Mouse (Mus musculus): Measurements from ENCODE around the gene Igfbp5. TPM values are rescaled to one million over a fixed set of nuclear protein-coding genes. Genes with fewer than 3 reads are reported as not detected.

The Igfbp5 gene
- polyA plus RNA-seq, 1 experiment from 2014 or later = 71.2 TPM

DNA sequence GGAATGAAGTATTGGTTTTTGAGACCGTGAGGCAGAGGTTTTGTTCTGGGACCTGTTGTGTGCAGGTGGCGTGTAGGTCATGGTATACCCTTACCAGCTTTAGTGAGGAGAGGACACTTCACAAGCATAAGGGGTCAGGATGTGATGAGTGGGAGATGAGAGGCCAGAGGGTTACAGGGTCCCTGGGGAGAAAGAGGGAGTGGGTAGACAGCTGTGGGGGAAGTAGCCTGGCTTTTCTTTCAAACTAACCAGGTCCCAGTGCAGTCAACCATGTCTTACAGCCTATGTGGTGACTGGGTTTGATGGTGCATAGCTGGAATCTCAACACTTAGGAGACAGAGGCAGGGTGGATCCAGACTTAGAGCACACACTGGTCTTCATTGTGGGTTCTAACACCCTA is 44.2 kb downstream of the Igfbp5 start:
- DNase-seq (ENCODE audit: low spot score) = no peak
- 92% methylated on average over 2 of the region's 2 CpGs for WGBS
- Histone ChIP-seq H3K4me2 (ENCODE audit: low read depth, low read length) (no peak overlapping the region), H3K4me1 (ENCODE audit: control insufficient read depth, insufficient read depth, low read length) (peaks cover 9% of the 10 kb centered on the region; the same call in 1 of the 2 replicates), H3K36me3 (replicated peaks; ENCODE audit: control insufficient read depth, insufficient read depth, low read depth, low read length) (no peaks in the 10 kb centered on the region; the same call in none of the 2 replicates), H3K9me3 (replicated peaks; ENCODE audit: control insufficient read depth, low read length) (no peaks in the 10 kb centered on the region), H3K9ac (replicated peaks; ENCODE audit: low read length) (no peak overlapping the region), H3K27ac (replicated peaks; ENCODE audit: low read depth, low read length) (no peak overlapping the region), H3K4me3 (ENCODE audit: low read depth, low read length) (no peak overlapping the region), H3K27me3 (ENCODE audit: control insufficient read depth, insufficient read depth, low read length) (no peaks in the 10 kb centered on the region)
- ATAC-seq (replicated peaks; ENCODE audit: insufficient number of reproducible peaks, low FRiP score, low TSS enrichment, low read depth) = no peak

GRCm38 (mm10) chr1:72828843-72829242 is 45.8 kb downstream of the Igfbp5 start:
- no peak for DNase-seq (ENCODE audit: low spot score)
- Histone ChIP-seq H3K27ac (replicated peaks; ENCODE audit: low read depth, low read length) (no peak overlapping the region), H3K4me2 (ENCODE audit: low read depth, low read length) (no peak overlapping the region), H3K4me3 (ENCODE audit: low read depth, low read length) (no peak overlapping the region), H3K9me3 (replicated peaks; ENCODE audit: control insufficient read depth, low read length) (no peaks in the 10 kb centered on the region), H3K27me3 (ENCODE audit: control insufficient read depth, insufficient read depth, low read length) (no peaks in the 10 kb centered on the region), H3K9ac (replicated peaks; ENCODE audit: low read length) (no peak overlapping the region), H3K36me3 (replicated peaks; ENCODE audit: control insufficient read depth, insufficient read depth, low read depth, low read length) (no peaks in the 10 kb centered on the region; the same call in none of the 2 replicates), H3K4me1 (ENCODE audit: control insufficient read depth, insufficient read depth, low read length) (peaks cover 9% of the 10 kb centered on the region; the same call in 1 of the 2 replicates)
- 88% methylated on average over 5 of the region's 5 CpGs for WGBS
- ATAC-seq (replicated peaks; ENCODE audit: insufficient number of reproducible peaks, low FRiP score, low TSS enrichment, low read depth) = no peak

DNA sequence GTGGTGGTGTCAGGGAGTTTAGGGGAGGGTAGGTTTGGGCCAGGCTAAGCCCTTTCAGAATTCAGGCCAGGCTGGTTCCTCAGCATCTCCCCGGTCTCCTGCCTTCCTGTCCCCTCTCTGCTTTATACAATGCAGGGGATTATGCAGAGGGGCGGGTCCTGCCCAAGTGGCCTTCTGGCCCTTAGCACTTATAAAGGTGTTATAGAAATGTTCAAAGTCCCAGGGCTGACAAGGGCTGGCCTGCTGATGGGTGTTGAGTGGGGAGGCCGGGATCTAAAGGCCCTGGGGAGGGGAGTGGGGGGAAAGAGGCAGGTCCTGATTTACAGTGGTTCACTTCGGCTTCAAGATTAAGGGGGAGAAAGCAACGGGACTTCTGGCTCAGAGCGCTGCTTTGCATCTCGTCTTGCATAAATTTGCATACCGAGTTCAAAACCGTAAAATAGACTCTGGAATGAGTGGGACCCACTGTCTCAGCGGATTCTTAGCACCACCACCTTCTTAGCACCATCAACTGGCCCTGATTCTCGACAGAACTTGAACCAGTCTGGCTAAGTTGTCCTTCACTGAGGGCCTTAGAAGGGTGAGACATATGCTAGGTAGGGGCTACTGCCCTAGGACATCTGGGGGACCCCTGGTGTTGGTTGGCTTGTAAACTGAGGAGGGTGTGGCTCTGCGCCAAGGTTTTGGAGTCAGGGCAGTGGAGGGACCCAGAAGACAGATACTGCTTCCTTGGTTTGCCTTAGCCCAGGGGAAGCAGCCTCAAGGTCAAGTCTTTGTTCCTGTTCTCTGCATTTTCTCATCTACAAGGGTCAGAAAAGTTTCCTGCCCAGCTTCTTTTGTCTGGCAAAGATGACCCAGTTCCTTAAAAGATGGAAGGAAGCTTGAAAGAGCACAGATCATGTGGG is 47.0 kb downstream of the Igfbp5 start:
- 0 out of 2 replicates have a peak overlapping the region, but pooled peaks have one; percentile 71 for H3K27ac ChIP-seq (replicated peaks; ENCODE audit: low read depth, low read length)
- 29% methylated on average over 12 of the region's 12 CpGs for WGBS
- peak overlapping the region; percentile 41 for H3K9ac ChIP-seq (replicated peaks; ENCODE audit: low read length)
- peak overlapping the region; percentile 72 for H3K4me3 ChIP-seq (ENCODE audit: low read depth, low read length)
- H3K36me3 ChIP-seq (replicated peaks; ENCODE audit: control insufficient read depth, insufficient read depth, low read depth, low read length) = no peaks in the 10 kb centered on the region; the same call in 1 of the 2 replicates
- peaks cover 9% of the 10 kb centered on the region; the same call in 1 of the 2 replicates for H3K4me1 ChIP-seq (ENCODE audit: control insufficient read depth, insufficient read depth, low read length)
- H3K9me3 ChIP-seq (replicated peaks; ENCODE audit: control insufficient read depth, low read length) = no peaks in the 10 kb centered on the region
- DNase-seq (ENCODE audit: low spot score) (peak; percentile 26), ATAC-seq (replicated peaks; ENCODE audit: insufficient number of reproducible peaks, low FRiP score, low TSS enrichment, low read depth) (no peak)
- peak overlapping the region; percentile 98 for H3K4me2 ChIP-seq (ENCODE audit: low read depth, low read length)
- no peaks in the 10 kb centered on the region for H3K27me3 ChIP-seq (ENCODE audit: control insufficient read depth, insufficient read depth, low read length)

GRCm38 (mm10) chr1:72826931-72827330 is 47.8 kb downstream of the Igfbp5 start:
- peak overlapping the region; percentile 72 for H3K4me3 ChIP-seq (ENCODE audit: low read depth, low read length)
- no peaks in the 10 kb centered on the region for H3K27me3 ChIP-seq (ENCODE audit: control insufficient read depth, insufficient read depth, low read length)
- H3K4me2 ChIP-seq (ENCODE audit: low read depth, low read length) = peak overlapping the region; percentile 98
- H3K9me3 ChIP-seq (replicated peaks; ENCODE audit: control insufficient read depth, low read length) = no peaks in the 10 kb centered on the region
- H3K36me3 ChIP-seq (replicated peaks; ENCODE audit: control insufficient read depth, insufficient read depth, low read depth, low read length) = no peaks in the 10 kb centered on the region; the same call in 1 of the 2 replicates
- WGBS = 2% methylated on average over 7 of the region's 7 CpGs
- peak; percentile 11 for DNase-seq (ENCODE audit: low spot score)
- H3K4me1 ChIP-seq (ENCODE audit: control insufficient read depth, insufficient read depth, low read length) = peaks cover 9% of the 10 kb centered on the region; the same call in 1 of the 2 replicates
- no peak for ATAC-seq (replicated peaks; ENCODE audit: insufficient number of reproducible peaks, low FRiP score, low TSS enrichment, low read depth)
- peak overlapping the region; percentile 84 for H3K9ac ChIP-seq (replicated peaks; ENCODE audit: low read length)
- peak overlapping the region; percentile 71 for H3K27ac ChIP-seq (replicated peaks; ENCODE audit: low read depth, low read length)

- Histone ChIP-seq H3K36me3 (replicated peaks; ENCODE audit: control insufficient read depth, insufficient read depth, low read depth, low read length) (no peaks in the 10 kb centered on the region; the same call in 1 of the 2 replicates), H3K4me3 (ENCODE audit: low read depth, low read length) (peak overlapping the region; percentile 72), H3K9me3 (replicated peaks; ENCODE audit: control insufficient read depth, low read length) (no peaks in the 10 kb centered on the region), H3K4me1 (ENCODE audit: control insufficient read depth, insufficient read depth, low read length) (peaks cover 9% of the 10 kb centered on the region; the same call in 1 of the 2 replicates), H3K27me3 (ENCODE audit: control insufficient read depth, insufficient read depth, low read length) (no peaks in the 10 kb centered on the region), H3K27ac (replicated peaks; ENCODE audit: low read depth, low read length) (peak overlapping the region; percentile 71), H3K4me2 (ENCODE audit: low read depth, low read length) (peak overlapping the region; percentile 98), H3K9ac (replicated peaks; ENCODE audit: low read length) (peak overlapping the region; percentile 84)
- ATAC-seq (replicated peaks; ENCODE audit: insufficient number of reproducible peaks, low FRiP score, low TSS enrichment, low read depth) (0 out of 2 replicates have a peak, but pooled peaks have one; percentile 24), DNase-seq (ENCODE audit: low spot score) (peak; percentile 54)
- 2% methylated on average over 6 of the region's 6 CpGs for WGBS
These were observed 48.2 kb downstream of the Igfbp5 start for GRCm38 (mm10) chr1:72826446-72826845.

DNA sequence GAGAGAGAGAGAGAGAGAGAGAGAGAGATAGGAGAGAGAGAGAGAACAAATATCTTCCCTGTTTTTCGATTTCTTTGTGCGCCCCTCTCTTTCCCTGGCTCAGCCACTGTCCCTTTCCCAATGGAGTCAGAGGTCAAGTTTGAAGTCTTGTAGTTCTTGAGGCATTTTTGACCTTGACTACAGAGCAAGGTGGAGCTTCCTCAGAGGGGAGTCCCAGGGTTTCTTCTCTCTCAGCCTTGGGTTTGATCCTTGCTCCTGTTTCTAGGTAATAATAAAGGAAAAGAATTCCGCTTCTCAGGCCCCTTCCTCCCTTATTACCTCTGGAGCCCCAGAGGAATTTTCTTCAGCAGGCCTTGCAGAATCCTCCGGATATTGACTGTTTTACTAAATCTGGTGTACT is 48.8 kb downstream of the Igfbp5 start:
- no peaks in the 10 kb centered on the region; the same call in 1 of the 2 replicates for H3K36me3 ChIP-seq (replicated peaks; ENCODE audit: control insufficient read depth, insufficient read depth, low read depth, low read length)
- peak overlapping the region; percentile 98 for H3K4me2 ChIP-seq (ENCODE audit: low read depth, low read length)
- ATAC-seq (replicated peaks; ENCODE audit: insufficient number of reproducible peaks, low FRiP score, low TSS enrichment, low read depth) (no peak), DNase-seq (ENCODE audit: low spot score) (peak; percentile 16)
- H3K9me3 ChIP-seq (replicated peaks; ENCODE audit: control insufficient read depth, low read length) = no peaks in the 10 kb centered on the region
- H3K27me3 ChIP-seq (ENCODE audit: control insufficient read depth, insufficient read depth, low read length) = no peaks in the 10 kb centered on the region
- H3K4me1 ChIP-seq (ENCODE audit: control insufficient read depth, insufficient read depth, low read length) = peaks cover 9% of the 10 kb centered on the region; the same call in 1 of the 2 replicates
- whole genome bisulfite sequencing = 4% methylated on average over 4 of the region's 4 CpGs
- peak overlapping the region; percentile 84 for H3K9ac ChIP-seq (replicated peaks; ENCODE audit: low read length)
- peak overlapping the region; percentile 72 for H3K4me3 ChIP-seq (ENCODE audit: low read depth, low read length)
- H3K27ac ChIP-seq (replicated peaks; ENCODE audit: low read depth, low read length) = no peak overlapping the region; the same call in 1 of the 2 replicates

DNA sequence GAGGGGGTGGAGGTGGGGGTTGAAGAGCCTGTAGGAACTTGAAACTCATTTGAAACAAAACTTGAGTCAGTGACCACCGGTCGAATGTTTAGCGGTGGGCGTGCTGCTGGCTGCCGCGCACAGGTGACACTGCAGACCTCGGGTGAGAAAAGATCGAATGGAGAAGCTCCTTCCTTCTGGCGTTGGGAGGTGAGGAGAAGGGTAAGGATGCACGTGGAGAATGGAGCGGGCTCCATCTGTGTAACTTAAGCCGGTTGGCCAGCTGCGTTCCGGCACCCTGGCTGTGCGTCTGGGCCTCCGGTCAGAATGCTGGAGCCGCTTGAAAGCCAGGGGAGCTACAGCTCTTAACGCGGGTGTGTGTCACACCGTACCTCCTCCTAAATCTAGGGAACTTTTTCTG is 49.4 kb downstream of the Igfbp5 start:
- under 1% methylated on average over 20 of the region's 20 CpGs for WGBS
- H3K4me1 ChIP-seq (ENCODE audit: control insufficient read depth, insufficient read depth, low read length) = peaks cover 9% of the 10 kb centered on the region; the same call in 1 of the 2 replicates
- H3K27ac ChIP-seq (replicated peaks; ENCODE audit: low read depth, low read length) = peak overlapping the region; percentile 75; the same call in 1 of the 2 replicates

More for the DNA sequence above, 49.4 kb downstream of the Igfbp5 start:
- DNase-seq (ENCODE audit: low spot score) (peak; percentile 69), ATAC-seq (replicated peaks; ENCODE audit: insufficient number of reproducible peaks, low FRiP score, low TSS enrichment, low read depth) (no peak)
- Histone ChIP-seq H3K4me2 (ENCODE audit: low read depth, low read length) (peak overlapping the region; percentile 98), H3K27me3 (ENCODE audit: control insufficient read depth, insufficient read depth, low read length) (no peaks in the 10 kb centered on the region), H3K4me3 (ENCODE audit: low read depth, low read length) (peak overlapping the region; percentile 72), H3K9me3 (replicated peaks; ENCODE audit: control insufficient read depth, low read length) (no peaks in the 10 kb centered on the region), H3K36me3 (replicated peaks; ENCODE audit: control insufficient read depth, insufficient read depth, low read depth, low read length) (no peaks in the 10 kb centered on the region), H3K9ac (replicated peaks; ENCODE audit: low read length) (peak overlapping the region; percentile 84)

Data from embryonic facial prominence, embryonic 11.5 days (tissue).